Mouse (Mus musculus) stomach, embryonic 16.5 days (tissue): ENCODE measurements at regions not wholly inside any gene's neighbourhood (a gene's known extent, or its start where the extent isn't known, plus 50 kb on each side); places are given as distances from the start of the nearest gene placed in this dataset.
"Not testable (repeated sequence)": the region's sequence is repeated elsewhere in the genome, so short reads cannot be mapped to it uniquely, and the experiment has no call there.

Source experiments
- ATAC-seq: fragments of 200-750 bp; cut with Nextera tagmentation; 2 replicates; pipeline ENCODE4 v1.8.0; 2017; ENCODE audit warnings: moderate number of reproducible peaks, moderate TSS enrichment; ENCODE audit not compliant: insufficient read depth, low FRiP score
- H3K27ac ChIP-seq: fragments of 300-500 bp; sonication (generic); 2 replicates; pipeline ENCODE4 v1.5.1; 2014; ENCODE audit warnings: low read length
- H3K27me3 ChIP-seq: fragments of 300-500 bp; sonication (generic); 2 replicates; pipeline ENCODE4 v1.6.1; 2014; ENCODE audit warnings: low read length, control low read depth, mixed read lengths; ENCODE audit not compliant: control insufficient read depth, insufficient read depth
- H3K36me3 ChIP-seq: fragments of 300-500 bp; sonication (generic); 2 replicates; pipeline ENCODE4 v1.6.1; 2014; ENCODE audit warnings: low read length; ENCODE audit not compliant: control insufficient read depth, insufficient read depth
- H3K4me1 ChIP-seq: fragments of 300-500 bp; sonication (generic); 2 replicates; pipeline ENCODE4 v1.6.1; 2014; ENCODE audit warnings: low read length, control low read depth, mixed read lengths; ENCODE audit not compliant: control insufficient read depth, insufficient read depth
- H3K4me2 ChIP-seq: fragments of 300-500 bp; sonication (generic); 2 replicates; pipeline ENCODE4 v1.6.1; 2014; ENCODE audit warnings: low read depth, low read length, mixed read lengths
- H3K4me3 ChIP-seq: fragments of 300-500 bp; sonication (generic); replicated peaks from 2 replicates; pipeline ENCODE4 v1.5.1; 2014; ENCODE audit warnings: mild to moderate bottlenecking, low read length
- H3K9ac ChIP-seq: fragments of 300-500 bp; sonication (generic); 2 replicates; pipeline ENCODE4 v1.6.1; 2014; ENCODE audit warnings: low read length
- H3K9me3 ChIP-seq: fragments of 300-500 bp; sonication (generic); replicated peaks from 2 replicates; pipeline ENCODE4 v1.6.1; 2016; ENCODE audit warnings: low read length, control low read depth; ENCODE audit not compliant: control insufficient read depth
- WGBS: fragments of 180-500 bp; shearing (Covaris S2); extraction: QIAGEN DNeasy Blood & Tissue Kit; methylation state at CpG from one replicate; pipeline ENCODE4 v1.1.7; 2014; 5-methylcytosine and 5-hydroxymethylcytosine counted together

DNA sequence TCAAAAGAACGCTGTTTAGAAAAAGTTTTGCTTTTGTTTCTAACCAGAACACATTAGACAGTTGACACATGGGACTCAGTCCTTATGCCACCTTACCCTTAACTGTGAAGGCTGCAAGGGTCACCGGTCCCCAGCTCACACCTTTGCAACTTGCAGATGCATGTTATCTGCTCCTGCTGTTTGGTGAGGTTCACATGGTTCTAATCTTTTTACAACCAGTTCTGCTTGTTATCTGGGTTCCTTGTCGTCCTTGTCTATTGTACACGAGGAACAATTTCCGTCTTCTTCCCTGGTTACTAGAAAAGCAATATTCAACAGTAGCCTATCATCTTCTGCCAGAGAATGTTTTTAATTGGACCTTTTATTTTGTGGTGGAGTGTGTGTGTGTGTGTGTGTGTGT, 200.8 kb downstream of the Gm21738 start:
- peak; percentile 29; the same call in 1 of the 2 replicates for ATAC-seq
- not testable (repeated sequence) for H3K27me3 ChIP-seq
- WGBS: 70% methylated on average over 5 of the region's 5 CpGs

DNA sequence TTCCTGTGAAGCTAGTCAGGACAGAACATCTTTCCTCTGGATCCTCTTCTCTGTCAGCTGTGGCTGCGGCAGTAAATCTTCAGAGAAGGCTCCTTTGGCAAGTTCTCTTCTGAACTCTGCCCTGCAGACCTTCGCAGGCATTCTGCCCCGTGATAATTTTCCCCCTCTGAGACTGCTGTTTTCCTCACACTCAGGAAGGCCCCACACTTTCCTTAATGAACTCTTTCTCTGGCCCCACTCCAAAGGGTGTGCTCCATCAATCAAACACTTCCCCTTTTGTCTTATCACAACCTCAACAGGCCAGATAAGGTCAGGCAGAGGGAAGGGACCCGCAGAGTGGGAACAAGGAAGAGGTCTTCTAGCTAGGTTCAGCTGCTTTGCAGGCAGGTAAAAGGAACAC, 210.2 kb downstream of the Gm21738 start:
- Histone ChIP-seq H3K36me3 (no peaks in the 10 kb centered on the region), H3K27me3 (no peaks in the 10 kb centered on the region), H3K4me1 (no peaks in the 10 kb centered on the region), H3K9ac (no peak overlapping the region), H3K9me3 (no peaks in the 10 kb centered on the region), H3K4me2 (no peak overlapping the region), H3K27ac (no peak overlapping the region), H3K4me3 (no peak overlapping the region)
- WGBS: 28% methylated on average over 4 of the region's 4 CpGs
- ATAC-seq: peak; percentile 83

More for the DNA sequence above, 200.8 kb downstream of the Gm21738 start:
- H3K4me1 ChIP-seq, H3K9ac ChIP-seq, H3K27ac ChIP-seq, H3K4me2 ChIP-seq, H3K9me3 ChIP-seq, H3K36me3 ChIP-seq, H3K4me3 ChIP-seq: not testable (repeated sequence)

DNA sequence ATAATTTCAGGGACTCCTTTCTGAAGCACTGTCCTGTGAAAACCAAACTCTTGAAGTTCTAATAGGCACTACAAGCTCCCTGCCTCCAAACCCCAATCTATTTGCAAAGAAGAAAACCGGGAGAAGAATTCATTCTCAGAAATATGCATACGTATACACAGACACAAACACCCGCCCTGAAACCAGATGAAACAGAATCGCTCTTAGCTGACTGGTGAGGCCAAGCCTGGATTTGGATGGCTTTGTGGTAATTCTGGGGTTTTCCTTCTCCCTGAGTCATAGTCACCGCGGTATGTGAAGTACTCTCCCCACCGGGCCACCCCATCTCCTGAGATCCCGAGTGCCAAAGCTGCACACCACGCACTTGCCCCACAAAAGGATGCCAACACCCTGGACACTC, 238.5 kb downstream of the Gm21738 start:
- ATAC-seq, H3K9me3 ChIP-seq, H3K4me3 ChIP-seq, H3K36me3 ChIP-seq, H3K4me2 ChIP-seq, H3K9ac ChIP-seq, H3K4me1 ChIP-seq, H3K27me3 ChIP-seq, H3K27ac ChIP-seq: not testable (repeated sequence)
- 60% methylated on average over 9 of the region's 9 CpGs for WGBS

DNA sequence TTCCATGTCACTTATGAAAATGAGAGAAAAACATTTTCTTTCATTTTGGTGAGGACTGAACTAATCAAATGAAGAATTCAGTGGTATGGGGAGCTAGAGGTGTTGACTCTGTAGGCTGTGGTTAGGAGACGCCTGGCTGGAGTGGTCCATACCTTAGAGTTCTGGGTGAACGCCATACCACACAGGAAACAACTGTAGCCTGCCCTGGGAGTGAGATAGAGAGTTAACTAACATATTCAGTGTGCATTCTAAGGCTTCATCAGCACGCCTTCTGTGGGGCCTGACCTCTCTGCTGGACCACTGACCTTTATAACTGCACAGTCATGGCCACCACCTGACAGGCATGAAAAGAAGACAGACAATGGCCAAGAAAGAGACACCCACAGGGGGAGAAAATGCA, 240.7 kb downstream of the Gm21738 start:
- H3K9ac ChIP-seq, H3K27ac ChIP-seq, H3K27me3 ChIP-seq, ATAC-seq, H3K9me3 ChIP-seq, H3K4me3 ChIP-seq, H3K36me3 ChIP-seq, H3K4me2 ChIP-seq, H3K4me1 ChIP-seq: not testable (repeated sequence)
- 67% methylated on average over 3 of the region's 3 CpGs for WGBS

DNA sequence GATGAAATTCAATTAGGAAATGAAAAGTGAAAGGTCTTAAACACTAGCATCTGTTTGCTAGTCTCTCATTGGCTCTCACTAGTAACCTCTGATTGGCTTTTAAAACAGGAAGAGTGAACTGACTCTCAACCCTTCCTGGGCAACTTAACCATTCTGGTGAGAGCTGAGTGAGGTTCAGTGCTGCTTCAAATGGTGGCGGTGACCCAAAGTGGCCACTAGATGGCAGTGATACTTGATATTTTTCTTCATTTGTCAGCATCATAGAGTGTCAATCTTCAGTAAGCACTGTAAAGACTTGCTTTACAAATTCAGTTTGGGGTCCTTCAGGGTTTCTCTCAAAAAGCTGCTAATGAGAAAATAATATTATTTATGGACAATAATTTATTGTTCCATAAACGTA, 243.4 kb downstream of the Gm21738 start:
- Histone ChIP-seq H3K27me3 (no peaks in the 10 kb centered on the region), H3K4me3 (no peak overlapping the region), H3K9ac (no peak overlapping the region), H3K4me1 (no peaks in the 10 kb centered on the region), H3K4me2 (no peak overlapping the region), H3K9me3 (no peaks in the 10 kb centered on the region), H3K27ac (no peak overlapping the region), H3K36me3 (no peaks in the 10 kb centered on the region)
- WGBS: 9% methylated on average over 2 of the region's 2 CpGs
- no peak for ATAC-seq

DNA sequence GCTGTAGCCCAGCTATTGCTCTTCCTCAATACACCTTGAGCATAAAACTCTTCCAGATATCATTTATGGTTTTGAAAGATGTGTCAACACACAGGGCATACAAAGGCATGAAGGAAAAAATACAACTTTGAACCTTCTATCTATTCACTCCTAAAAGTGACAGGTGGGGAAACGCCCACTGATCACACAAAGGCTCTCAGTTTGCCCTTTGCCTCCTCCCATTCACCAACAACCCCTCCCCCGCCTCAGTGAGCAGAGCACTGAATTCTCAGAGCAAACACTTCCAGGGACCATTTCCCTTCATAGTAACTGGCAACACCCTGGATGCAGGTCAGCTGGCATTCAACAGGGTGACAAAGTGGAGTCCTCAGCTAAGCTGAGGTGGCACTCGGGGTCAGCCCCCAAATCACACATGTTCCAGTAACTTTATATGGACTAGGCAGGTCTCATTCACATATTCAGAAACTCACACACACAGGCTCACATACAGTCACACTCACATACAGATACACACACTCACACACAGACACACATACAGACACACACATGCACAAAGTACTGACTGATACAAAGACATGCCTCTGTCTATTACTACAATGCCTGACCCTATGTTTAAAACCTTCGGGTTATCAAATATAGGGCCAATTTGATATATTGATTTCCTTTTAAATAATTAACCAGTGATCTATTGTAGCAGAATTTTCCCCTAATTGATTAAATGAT, 248.3 kb downstream of the Gm21738 start:
- not testable (repeated sequence) for H3K36me3 ChIP-seq, H3K4me2 ChIP-seq, H3K27me3 ChIP-seq, H3K9me3 ChIP-seq, H3K9ac ChIP-seq, H3K4me3 ChIP-seq, H3K27ac ChIP-seq, H3K4me1 ChIP-seq
- WGBS: 53% methylated on average over 4 of the region's 4 CpGs
- peak; percentile 75 for ATAC-seq

DNA sequence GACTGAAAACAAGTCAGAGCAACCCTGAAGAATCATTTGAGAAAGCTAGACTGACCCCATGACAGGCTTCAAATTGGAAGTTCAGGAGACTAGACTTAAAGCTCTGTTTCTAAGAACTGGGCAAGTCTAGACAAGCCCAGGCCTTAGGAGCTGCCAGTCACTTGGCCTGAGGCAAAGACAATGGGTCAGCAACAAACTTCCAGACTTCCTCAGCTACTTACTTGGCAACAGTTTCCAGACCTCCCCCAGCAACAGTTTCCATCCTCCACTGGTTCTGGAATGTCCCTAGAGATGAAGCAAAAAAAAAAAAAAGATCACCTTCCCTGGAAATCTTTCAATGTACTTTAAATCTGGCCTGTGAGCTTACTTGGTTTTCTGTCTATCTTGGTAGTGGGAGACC, 251.9 kb downstream of the Gm21738 start:
- H3K4me2 ChIP-seq: no peak overlapping the region
- no peaks in the 10 kb centered on the region for H3K36me3 ChIP-seq
- ATAC-seq: no peak
- H3K27ac ChIP-seq: no peak overlapping the region
- no peaks in the 10 kb centered on the region for H3K4me1 ChIP-seq
- no peaks in the 10 kb centered on the region for H3K27me3 ChIP-seq
- no peak overlapping the region for H3K4me3 ChIP-seq
- no peaks in the 10 kb centered on the region for H3K9me3 ChIP-seq
- no peak overlapping the region for H3K9ac ChIP-seq

DNA sequence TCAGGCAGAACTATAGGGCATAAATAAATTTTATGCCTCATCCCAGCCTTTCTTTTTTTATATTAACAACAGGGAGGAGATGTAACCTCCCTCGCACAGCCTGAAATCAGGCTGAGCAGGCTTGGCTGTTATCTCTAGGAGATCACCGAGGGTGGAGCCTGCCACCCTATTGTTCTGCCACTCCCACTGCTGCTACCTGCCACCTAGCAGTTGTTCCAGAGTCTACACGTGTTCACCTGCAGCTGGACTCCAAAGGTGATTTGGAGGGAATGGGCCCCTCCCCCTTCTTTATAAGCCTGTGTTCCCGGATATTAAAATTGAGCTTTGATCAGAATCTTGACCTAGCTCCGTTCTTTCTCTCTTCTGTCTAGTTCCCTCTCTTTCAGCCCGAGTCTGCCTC, 245.8 kb upstream of the Ube2e2 start:
- not testable (repeated sequence) for ATAC-seq, H3K4me3 ChIP-seq, H3K4me1 ChIP-seq, H3K27me3 ChIP-seq, H3K9ac ChIP-seq, H3K27ac ChIP-seq, H3K36me3 ChIP-seq, H3K4me2 ChIP-seq, H3K9me3 ChIP-seq
- WGBS: 77% methylated on average over 6 of the region's 6 CpGs

DNA sequence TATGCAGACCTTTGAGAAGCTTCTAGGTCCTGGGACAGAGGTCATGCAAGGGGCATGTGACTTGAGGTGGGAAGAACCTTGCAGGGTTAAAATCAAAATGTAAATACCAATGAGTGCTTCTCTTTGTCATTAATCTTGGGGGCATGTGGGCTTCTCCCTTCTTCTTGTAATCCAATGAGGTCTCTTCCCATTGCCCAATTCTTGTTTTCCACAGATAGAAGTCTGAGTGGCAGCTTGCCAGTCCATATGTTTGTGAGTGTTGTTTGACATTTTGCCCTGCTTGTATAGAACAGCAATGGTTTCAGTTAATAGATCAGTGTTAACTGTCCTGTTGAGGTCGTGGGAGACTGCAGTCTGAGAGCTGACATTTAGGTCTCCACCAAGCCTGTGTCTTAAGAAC, 237.5 kb upstream of the Ube2e2 start:
- no peaks in the 10 kb centered on the region for H3K9me3 ChIP-seq
- no peaks in the 10 kb centered on the region for H3K27me3 ChIP-seq
- no peak for ATAC-seq
- no peak overlapping the region for H3K4me2 ChIP-seq
- WGBS: 45% methylated on average over 1 of the region's 1 CpGs
- no peak overlapping the region for H3K4me3 ChIP-seq
- H3K27ac ChIP-seq: no peak overlapping the region
- H3K36me3 ChIP-seq: no peaks in the 10 kb centered on the region
- H3K9ac ChIP-seq: no peak overlapping the region
- no peaks in the 10 kb centered on the region for H3K4me1 ChIP-seq
